Mouse (Mus musculus): ENCODE measurements around the gene Dennd6b. TPM values are rescaled to one million over a fixed set of nuclear protein-coding genes. Genes with fewer than 3 reads are reported as not detected.

Gene Dennd6b
- polyA plus RNA-seq, 1 experiment: 137 TPM

DNA sequence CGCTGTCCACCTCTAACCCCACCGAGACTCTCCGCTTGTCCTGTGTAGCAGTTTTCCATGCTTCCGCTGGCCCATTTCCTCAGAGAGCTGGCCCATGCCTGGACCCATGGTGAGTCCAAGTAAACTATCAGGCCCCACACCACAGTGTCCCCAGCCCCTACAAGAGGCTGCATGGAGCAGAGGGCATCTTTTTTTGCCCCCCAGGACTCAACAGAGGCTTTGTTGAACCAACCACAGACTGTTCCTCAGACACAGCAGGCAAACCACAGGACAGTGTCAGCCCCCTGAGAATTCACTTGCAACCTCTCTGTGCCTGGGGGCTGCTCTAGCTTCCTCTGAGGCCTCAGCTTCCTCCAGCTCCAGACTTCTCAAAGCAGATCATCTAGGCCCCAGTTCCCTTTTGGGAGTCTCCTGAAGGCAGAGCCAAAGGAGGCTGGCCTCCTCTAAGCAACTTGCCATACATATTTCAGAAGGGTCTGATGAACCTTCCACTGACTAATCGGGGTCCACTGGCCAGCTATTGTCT lies 24.7 kb downstream of the Dennd6b start:
- no peak overlapping the region for H3K4me3 ChIP-seq (ENCODE audit: insufficient read depth, low read length)
- H3K27ac ChIP-seq (ENCODE audit: insufficient read depth, low read length): no peak overlapping the region
- H3K4me1 ChIP-seq (ENCODE audit: control insufficient read depth, insufficient read depth, low read length): peaks cover 9% of the 10 kb centered on the region
- TF ChIP-seq CTCF (IDR thresholded peaks at IDR 0.05; ENCODE audit: extremely low read depth, insufficient read depth, low read length): no peak
- TF ChIP-seq POLR2A (IDR thresholded peaks at IDR 0.05; ENCODE audit: extremely low read depth, insufficient read depth, low read length): no peak

DNA sequence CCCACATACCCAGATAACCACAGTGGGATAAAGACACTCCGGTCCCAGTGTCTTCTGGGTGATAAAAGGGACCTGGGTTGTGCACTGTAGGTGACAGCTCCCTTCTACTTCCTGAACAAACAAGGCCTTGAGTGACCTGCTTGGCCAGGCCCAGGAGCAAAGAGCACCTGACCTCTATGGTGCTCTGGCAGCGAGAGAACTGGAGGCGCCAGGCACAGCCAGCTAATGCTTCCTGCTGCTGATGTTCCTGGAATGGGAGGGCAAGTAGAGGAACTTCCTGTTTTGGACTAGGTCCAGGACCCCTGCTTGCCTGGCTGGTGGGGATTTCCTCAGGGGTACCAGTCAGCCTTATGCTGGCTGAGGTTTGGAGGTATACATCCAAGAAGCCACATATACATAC lies 26.2 kb downstream of the Dennd6b start:
- TF ChIP-seq CTCF (IDR thresholded peaks at IDR 0.05; ENCODE audit: extremely low read depth, insufficient read depth, low read length) (no peak), POLR2A (IDR thresholded peaks at IDR 0.05; ENCODE audit: extremely low read depth, insufficient read depth, low read length) (no peak)
- peaks cover 9% of the 10 kb centered on the region for H3K4me1 ChIP-seq (ENCODE audit: control insufficient read depth, insufficient read depth, low read length)
- H3K4me3 ChIP-seq (ENCODE audit: insufficient read depth, low read length): no peak overlapping the region
- peak overlapping the region; percentile 38 for H3K27ac ChIP-seq (ENCODE audit: insufficient read depth, low read length)

DNA sequence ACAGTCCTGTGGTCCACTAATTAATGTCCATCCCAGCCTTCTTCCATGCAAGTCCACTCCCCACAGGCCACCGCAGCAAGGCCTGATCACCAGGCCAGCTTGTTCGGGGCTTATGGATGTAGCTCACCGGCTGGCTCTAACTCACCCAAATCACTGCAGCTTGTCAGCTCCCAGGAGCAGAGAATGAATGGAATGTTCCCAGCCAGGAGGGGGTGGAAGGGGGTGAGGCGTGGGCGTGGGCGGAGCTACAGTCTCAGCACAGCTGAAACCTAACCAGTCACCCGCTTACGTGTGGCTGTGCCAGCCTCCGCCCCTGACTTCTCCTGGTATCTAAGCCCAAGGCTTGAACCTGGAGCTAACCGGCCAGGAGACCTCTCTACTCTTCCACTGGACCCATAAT lies 26.9 kb downstream of the Dennd6b start:
- TF ChIP-seq CTCF (IDR thresholded peaks at IDR 0.05; ENCODE audit: extremely low read depth, insufficient read depth, low read length) (no peak), POLR2A (IDR thresholded peaks at IDR 0.05; ENCODE audit: extremely low read depth, insufficient read depth, low read length) (peak; percentile 27; the same call in 1 of the 2 replicates)
- 0 out of 2 replicates have a peak overlapping the region, but pooled peaks have one; percentile 3 for H3K4me3 ChIP-seq (ENCODE audit: insufficient read depth, low read length)
- 0 out of 2 replicates have a peak overlapping the region, but pooled peaks have one; percentile 2 for H3K27ac ChIP-seq (ENCODE audit: insufficient read depth, low read length)
- peaks cover 9% of the 10 kb centered on the region for H3K4me1 ChIP-seq (ENCODE audit: control insufficient read depth, insufficient read depth, low read length)

DNA sequence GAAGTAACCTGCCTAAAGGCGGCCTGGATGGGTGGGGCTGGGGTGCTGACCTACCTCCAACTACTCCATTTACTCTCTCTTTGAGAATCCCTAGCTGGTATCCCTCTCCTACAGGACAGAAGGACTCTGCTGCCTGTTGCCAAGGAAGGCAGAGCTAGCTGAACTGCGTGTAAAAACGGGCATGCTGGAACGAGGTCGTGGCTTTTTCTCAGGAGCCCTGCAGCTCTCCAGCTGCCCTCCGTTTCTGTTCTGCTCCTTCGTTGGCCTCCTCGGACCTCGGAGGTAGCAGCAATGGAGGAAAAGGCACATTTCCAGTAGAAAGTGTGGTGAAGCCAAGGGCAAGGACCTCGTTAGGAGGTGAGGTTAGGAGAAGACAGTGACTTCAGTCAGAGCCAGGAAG lies 27.4 kb downstream of the Dennd6b start:
- H3K27ac ChIP-seq (ENCODE audit: insufficient read depth, low read length): peak overlapping the region; percentile 2; the same call in 1 of the 2 replicates
- no peak for TF ChIP-seq CTCF (IDR thresholded peaks at IDR 0.05; ENCODE audit: extremely low read depth, insufficient read depth, low read length)
- TF ChIP-seq POLR2A (IDR thresholded peaks at IDR 0.05; ENCODE audit: extremely low read depth, insufficient read depth, low read length): no peak
- H3K4me1 ChIP-seq (ENCODE audit: control insufficient read depth, insufficient read depth, low read length): peaks cover 9% of the 10 kb centered on the region
- H3K4me3 ChIP-seq (ENCODE audit: insufficient read depth, low read length): 0 out of 2 replicates have a peak overlapping the region, but pooled peaks have one; percentile 3

DNA sequence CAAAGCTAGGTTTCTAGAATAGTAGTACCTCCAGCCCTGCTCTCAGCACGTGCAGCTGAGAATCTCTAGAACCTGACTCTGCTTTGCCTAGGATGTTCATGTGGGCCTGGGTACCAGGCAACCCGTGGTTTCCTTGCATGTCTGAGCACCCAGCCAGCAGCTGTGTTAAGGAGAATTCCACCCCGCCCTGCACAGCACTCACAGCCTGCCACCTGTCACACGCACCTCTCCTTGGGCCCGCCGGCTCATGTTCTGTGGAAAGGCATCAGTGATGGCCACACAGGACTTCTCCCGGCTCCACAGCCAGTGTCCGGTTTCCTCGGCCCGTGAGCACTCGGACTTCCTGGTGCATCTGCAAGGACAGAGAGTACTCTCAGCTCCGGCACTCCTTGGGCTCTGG lies 30.8 kb downstream of the Dennd6b start:
- Histone ChIP-seq H3K4me1 (ENCODE audit: control insufficient read depth, insufficient read depth, low read length) (peaks cover 7% of the 10 kb centered on the region), H3K27ac (ENCODE audit: insufficient read depth, low read length) (no peak overlapping the region), H3K4me3 (ENCODE audit: insufficient read depth, low read length) (no peak overlapping the region)
- no peak for TF ChIP-seq CTCF (IDR thresholded peaks at IDR 0.05; ENCODE audit: extremely low read depth, insufficient read depth, low read length)
- TF ChIP-seq POLR2A (IDR thresholded peaks at IDR 0.05; ENCODE audit: extremely low read depth, insufficient read depth, low read length): no peak

DNA sequence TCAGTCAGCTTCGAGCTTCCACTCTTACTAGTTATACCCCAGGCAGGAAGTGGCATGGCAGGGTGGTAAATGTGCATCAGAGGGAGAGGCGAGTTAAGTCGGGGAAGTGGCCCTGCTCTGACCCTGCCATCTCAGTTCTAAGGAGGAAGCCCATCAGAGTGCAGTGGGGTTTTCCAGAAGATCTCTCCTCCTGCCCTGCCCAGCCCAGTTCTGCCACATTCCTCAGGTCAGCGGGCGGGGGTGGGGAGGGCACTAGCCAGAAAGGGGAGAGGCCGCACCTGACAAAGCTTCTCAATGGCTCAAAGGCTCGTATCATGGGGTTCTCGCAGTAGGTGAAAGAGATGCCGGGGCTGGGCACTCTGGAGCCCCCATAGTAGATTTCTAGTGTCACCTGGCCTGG lies 34.9 kb downstream of the Dennd6b start:
- H3K27ac ChIP-seq (ENCODE audit: insufficient read depth, low read length): no peak overlapping the region
- no peak overlapping the region for H3K4me3 ChIP-seq (ENCODE audit: insufficient read depth, low read length)
- H3K4me1 ChIP-seq (ENCODE audit: control insufficient read depth, insufficient read depth, low read length): no peaks in the 10 kb centered on the region
- TF ChIP-seq POLR2A (IDR thresholded peaks at IDR 0.05; ENCODE audit: extremely low read depth, insufficient read depth, low read length) (no peak), CTCF (IDR thresholded peaks at IDR 0.05; ENCODE audit: extremely low read depth, insufficient read depth, low read length) (no peak)

DNA sequence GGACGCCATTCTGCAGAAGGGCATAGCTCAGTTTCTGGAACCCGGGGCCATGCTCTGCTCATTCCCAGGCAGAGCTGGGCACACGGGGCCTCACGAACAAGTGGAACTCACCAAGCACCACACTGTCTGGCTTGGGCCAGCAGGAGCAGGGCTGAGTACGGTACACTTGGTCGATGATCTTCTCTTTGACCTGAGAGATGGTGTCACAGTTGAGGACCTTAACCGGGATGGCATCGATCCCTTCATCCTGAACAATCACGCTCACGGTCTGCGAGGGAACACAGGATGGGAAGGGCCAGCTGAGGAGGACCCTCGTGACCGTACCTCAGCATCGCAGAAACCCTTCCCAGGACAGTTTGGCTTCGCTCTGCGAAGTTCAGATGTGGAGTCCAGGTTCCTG lies 37.8 kb downstream of the Dennd6b start:
- Histone ChIP-seq H3K4me1 (ENCODE audit: control insufficient read depth, insufficient read depth, low read length) (no peaks in the 10 kb centered on the region), H3K27ac (ENCODE audit: insufficient read depth, low read length) (no peak overlapping the region), H3K4me3 (ENCODE audit: insufficient read depth, low read length) (no peak overlapping the region)
- TF ChIP-seq POLR2A (IDR thresholded peaks at IDR 0.05; ENCODE audit: extremely low read depth, insufficient read depth, low read length) (no peak), CTCF (IDR thresholded peaks at IDR 0.05; ENCODE audit: extremely low read depth, insufficient read depth, low read length) (no peak)

DNA sequence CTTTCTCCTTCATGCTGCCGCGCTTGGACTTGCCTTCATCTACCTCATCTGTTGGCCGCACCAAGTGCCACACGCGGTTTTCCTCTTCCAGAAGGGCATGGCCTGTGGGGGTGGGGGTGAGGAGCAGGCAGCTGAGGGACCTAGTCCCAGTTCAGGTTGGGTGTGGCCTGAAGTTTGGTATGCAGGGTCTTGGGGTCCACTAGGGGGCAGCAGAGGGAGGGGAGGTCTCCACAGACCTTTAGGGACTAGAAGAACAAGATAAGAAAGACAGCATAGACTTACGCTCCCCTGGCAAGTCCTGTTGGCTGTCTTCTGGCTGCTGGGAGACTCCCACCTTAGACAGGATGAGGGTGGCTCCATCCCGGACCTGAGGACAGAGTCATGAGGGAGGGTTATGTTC lies 38.3 kb downstream of the Dennd6b start:
- H3K27ac ChIP-seq (ENCODE audit: insufficient read depth, low read length): no peak overlapping the region
- H3K4me1 ChIP-seq (ENCODE audit: control insufficient read depth, insufficient read depth, low read length): no peaks in the 10 kb centered on the region
- TF ChIP-seq CTCF (IDR thresholded peaks at IDR 0.05; ENCODE audit: extremely low read depth, insufficient read depth, low read length) (peak; percentile 56), POLR2A (IDR thresholded peaks at IDR 0.05; ENCODE audit: extremely low read depth, insufficient read depth, low read length) (no peak)
- no peak overlapping the region for H3K4me3 ChIP-seq (ENCODE audit: insufficient read depth, low read length)

DNA sequence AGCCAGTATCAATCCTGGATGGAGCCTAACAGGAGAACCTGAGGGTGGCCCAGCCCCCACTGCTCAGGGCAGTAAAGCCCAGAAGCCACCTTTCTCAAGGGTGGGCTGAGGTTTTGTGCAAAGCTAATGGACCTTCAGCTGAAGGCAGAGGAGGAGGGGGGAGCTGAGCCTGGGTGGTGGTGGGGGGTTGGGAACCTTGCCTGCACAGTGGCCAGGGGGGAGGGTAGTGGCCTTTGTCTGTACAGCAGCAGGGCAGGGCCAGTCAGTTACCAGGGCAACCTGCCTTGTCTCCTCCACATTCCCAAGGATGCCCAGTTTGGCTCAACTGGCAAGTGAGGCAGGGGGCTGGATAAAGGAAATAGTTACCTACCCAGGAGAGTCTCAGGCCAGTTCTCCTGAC lies 44.0 kb downstream of the Dennd6b start:
- Histone ChIP-seq H3K4me3 (ENCODE audit: insufficient read depth, low read length) (no peak overlapping the region), H3K27ac (ENCODE audit: insufficient read depth, low read length) (no peak overlapping the region), H3K4me1 (ENCODE audit: control insufficient read depth, insufficient read depth, low read length) (0 out of 2 replicates have a peak, but pooled peaks cover 1% of the 10 kb centered on the region)
- TF ChIP-seq POLR2A (IDR thresholded peaks at IDR 0.05; ENCODE audit: extremely low read depth, insufficient read depth, low read length) (no peak), CTCF (IDR thresholded peaks at IDR 0.05; ENCODE audit: extremely low read depth, insufficient read depth, low read length) (no peak)

DNA sequence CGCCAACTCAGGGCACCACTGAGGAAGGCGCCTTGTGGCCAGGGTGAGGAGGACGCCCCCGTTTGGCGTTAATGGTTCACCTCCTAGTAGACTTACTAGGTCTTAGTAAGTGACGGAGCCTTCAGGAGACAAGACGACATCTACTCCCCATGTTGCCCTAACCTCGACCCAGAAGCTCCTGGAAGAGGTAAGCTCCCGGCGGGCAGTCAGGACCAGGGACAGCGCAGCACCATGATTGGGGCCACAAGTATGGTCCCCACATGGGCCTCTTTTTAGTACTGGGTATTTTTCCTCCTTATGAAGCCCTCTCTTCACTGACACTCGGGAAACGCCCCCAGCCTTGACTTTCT lies 46.3 kb downstream of the Dennd6b start:
- no peak overlapping the region for H3K27ac ChIP-seq (ENCODE audit: insufficient read depth, low read length)

More for the DNA sequence above, 46.3 kb downstream of the Dennd6b start:
- H3K4me1 ChIP-seq (ENCODE audit: control insufficient read depth, insufficient read depth, low read length): peaks cover 3% of the 10 kb centered on the region
- no peak for TF ChIP-seq CTCF (IDR thresholded peaks at IDR 0.05; ENCODE audit: extremely low read depth, insufficient read depth, low read length)
- no peak for TF ChIP-seq POLR2A (IDR thresholded peaks at IDR 0.05; ENCODE audit: extremely low read depth, insufficient read depth, low read length)
- H3K4me3 ChIP-seq (ENCODE audit: insufficient read depth, low read length): peak overlapping the region; percentile 80; the same call in 1 of the 2 replicates
